Mouse (Mus musculus) hindbrain, embryonic 14.5 days (tissue): ENCODE data around the gene Disp1. TPM values are rescaled to one million over a fixed set of nuclear protein-coding genes. Genes with fewer than 3 reads are reported as not detected.

Source experiments
- ATAC-seq: fragments of 200-750 bp; cut with Nextera tagmentation; 2 replicates; pipeline ENCODE4 v1.8.0; 2017; ENCODE audit warnings: moderate number of reproducible peaks, mild to moderate bottlenecking, moderate TSS enrichment, moderate library complexity; ENCODE audit not compliant: low FRiP score
- DNase-seq: peaks from one replicate; pipeline ENCODE4 v3.0.0-alpha.2; 2015; ENCODE audit warnings: low spot score
- H3K27ac ChIP-seq: fragments of 300-500 bp; sonication (generic); 2 replicates; pipeline ENCODE4 v1.5.1; 2014; ENCODE audit warnings: mild to moderate bottlenecking, moderate library complexity
- H3K27me3 ChIP-seq: fragments of 300-500 bp; sonication (generic); 2 replicates; pipeline ENCODE4 v1.6.1; 2014; ENCODE audit warnings: mild to moderate bottlenecking, low read length, mixed read lengths; ENCODE audit not compliant: control insufficient read depth, insufficient read depth
- H3K36me3 ChIP-seq: fragments of 300-500 bp; sonication (generic); replicated peaks from 2 replicates; pipeline ENCODE4 v1.6.1; 2014; ENCODE audit not compliant: control insufficient read depth, insufficient read depth
- H3K4me1 ChIP-seq: fragments of 300-500 bp; sonication (generic); replicated peaks from 2 replicates; pipeline ENCODE4 v1.6.1; 2014; ENCODE audit warnings: antibody characterized with exemption, low read length, mixed read lengths; ENCODE audit not compliant: control insufficient read depth, insufficient read depth
- H3K4me2 ChIP-seq: fragments of 300-500 bp; sonication (generic); replicated peaks from 2 replicates; pipeline ENCODE4 v1.6.1; 2014; ENCODE audit warnings: mild to moderate bottlenecking, moderate library complexity
- H3K4me3 ChIP-seq: fragments of 300-500 bp; sonication (generic); replicated peaks from 2 replicates; pipeline ENCODE4 v1.5.1; 2014; ENCODE audit warnings: mild to moderate bottlenecking, low read length
- H3K9ac ChIP-seq: fragments of 300-500 bp; sonication (generic); 2 replicates; pipeline ENCODE4 v1.6.1; 2014
- H3K9me3 ChIP-seq: fragments of 300-500 bp; sonication (generic); 2 replicates; pipeline ENCODE4 v1.6.1; 2016; ENCODE audit warnings: low read length; ENCODE audit not compliant: control insufficient read depth
- WGBS: fragments of 180-500 bp; shearing (Covaris S2); extraction: QIAGEN DNeasy Blood & Tissue Kit; methylation state at CpG from one replicate; pipeline ENCODE4 v1.1.7; 2014; 5-methylcytosine and 5-hydroxymethylcytosine counted together
- polyA plus RNA-seq: library from polyadenylated mRNA; unstranded; fragments of >200 nt; fragmentation: Nextera tagmentation; extraction: Ambion mirVana; gene quantifications from 2 replicates; pipeline ENCODE4 v1.2.1, GENCODE M21; 2014

The Disp1 gene
- polyA plus RNA-seq, 1 experiment from 2014 or later = 9.4 TPM

- Histone ChIP-seq H3K9me3 (no peaks in the 10 kb centered on the region), H3K4me2 (no peak overlapping the region), H3K36me3 (no peaks in the 10 kb centered on the region), H3K27me3 (peaks cover 11% of the 10 kb centered on the region), H3K4me3 (no peak overlapping the region), H3K27ac (peak overlapping the region; percentile 0; the same call in 1 of the 2 replicates), H3K9ac (no peak overlapping the region), H3K4me1 (peaks cover 28% of the 10 kb centered on the region)
- peak; percentile 68 for DNase-seq
- 36% methylated on average over 7 of the region's 7 CpGs for WGBS
- peak; percentile 45; the same call in 1 of the 2 replicates for ATAC-seq
Observed at GRCm38 (mm10) chr1:183047191-183047912, 174.0 kb downstream of the Disp1 start.

- Histone ChIP-seq H3K36me3 (no peaks in the 10 kb centered on the region), H3K27me3 (peaks cover 11% of the 10 kb centered on the region), H3K27ac (no peak overlapping the region; the same call in 1 of the 2 replicates), H3K9me3 (no peaks in the 10 kb centered on the region), H3K9ac (no peak overlapping the region), H3K4me2 (no peak overlapping the region), H3K4me1 (peaks cover 28% of the 10 kb centered on the region), H3K4me3 (no peak overlapping the region)
- DNase-seq (no peak), ATAC-seq (no peak)
- WGBS = 38% methylated on average over 12 of the region's 12 CpGs
Observed at GRCm38 (mm10) chr1:183046081-183046480, 175.2 kb downstream of the Disp1 start.

- 73% methylated on average over 13 of the region's 13 CpGs for WGBS
- no peak overlapping the region for H3K27ac ChIP-seq
- H3K9ac ChIP-seq = no peak overlapping the region
- H3K9me3 ChIP-seq = no peaks in the 10 kb centered on the region
- H3K36me3 ChIP-seq = no peaks in the 10 kb centered on the region
- H3K4me1 ChIP-seq = peaks cover 23% of the 10 kb centered on the region
- H3K4me2 ChIP-seq = no peak overlapping the region
- no peak for ATAC-seq
- H3K4me3 ChIP-seq = no peak overlapping the region
- peaks cover 11% of the 10 kb centered on the region for H3K27me3 ChIP-seq
- no peak for DNase-seq
Observed at GRCm38 (mm10) chr1:183043161-183043812, 178.0 kb downstream of the Disp1 start.

GRCm38 (mm10) chr1:183041703-183042102 lies 179.6 kb downstream of the Disp1 start:
- ATAC-seq = no peak
- Histone ChIP-seq H3K36me3 (no peaks in the 10 kb centered on the region), H3K4me2 (no peak overlapping the region), H3K9me3 (no peaks in the 10 kb centered on the region), H3K27ac (no peak overlapping the region), H3K9ac (no peak overlapping the region), H3K27me3 (peaks cover 11% of the 10 kb centered on the region), H3K4me1 (peaks cover 8% of the 10 kb centered on the region), H3K4me3 (no peak overlapping the region)
- 73% methylated on average over 6 of the region's 7 CpGs for WGBS
- no peak for DNase-seq

- DNase-seq = no peak
- WGBS = 81% methylated on average over 11 of the region's 11 CpGs
Observed at GRCm38 (mm10) chr1:183040847-183041382, 180.4 kb downstream of the Disp1 start.

DNA sequence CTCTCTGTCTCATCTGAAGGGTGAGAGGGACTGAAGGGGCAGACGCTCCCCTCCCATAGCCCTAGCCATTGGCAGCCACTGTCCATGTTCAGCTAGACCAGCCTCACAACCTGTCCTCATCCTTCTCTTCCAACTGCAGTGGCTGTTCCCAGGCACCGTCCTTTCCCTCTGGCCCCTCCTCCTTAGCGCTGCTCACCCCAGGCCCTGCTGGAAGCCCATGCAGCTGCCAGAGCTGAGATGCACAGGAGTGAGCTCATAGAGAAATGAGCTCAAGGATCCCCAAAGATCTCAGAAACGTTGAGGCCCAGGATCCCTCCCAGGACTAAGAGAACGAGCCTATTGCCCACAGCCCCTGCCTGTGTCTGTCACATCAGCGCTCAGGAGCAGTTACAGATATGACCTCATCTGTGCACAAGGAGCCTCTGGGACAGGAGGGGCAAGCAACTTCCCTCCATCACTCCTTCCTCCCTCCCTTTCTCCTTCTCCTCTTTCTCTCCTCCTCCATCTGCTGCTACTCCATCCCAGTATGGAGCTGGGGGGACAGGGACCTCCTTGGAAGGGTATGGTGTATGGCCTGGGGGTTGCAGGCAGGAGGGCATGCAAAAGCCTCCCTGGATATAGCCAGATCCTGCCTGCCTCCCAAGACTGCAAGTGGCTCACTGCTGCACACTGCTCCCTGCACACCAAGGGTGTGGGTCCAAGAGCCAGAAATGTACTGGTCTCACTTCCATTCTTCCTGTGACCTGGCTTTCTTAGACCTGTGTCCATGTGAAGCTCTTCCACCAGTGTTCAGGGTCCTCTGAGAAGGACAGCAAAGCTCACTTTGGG lies 181.2 kb downstream of the Disp1 start:
- Histone ChIP-seq H3K4me3 (no peak overlapping the region), H3K9ac (no peak overlapping the region), H3K27ac (no peak overlapping the region), H3K36me3 (no peaks in the 10 kb centered on the region), H3K27me3 (peaks cover 6% of the 10 kb centered on the region), H3K4me1 (no peaks in the 10 kb centered on the region), H3K9me3 (no peaks in the 10 kb centered on the region), H3K4me2 (no peak overlapping the region)
- ATAC-seq (no peak), DNase-seq (no peak)
- 47% methylated on average over 6 of the region's 6 CpGs for WGBS

More at GRCm38 (mm10) chr1:183040847-183041382, 180.4 kb downstream of the Disp1 start:
- H3K27me3 ChIP-seq = peaks cover 9% of the 10 kb centered on the region
- H3K9me3 ChIP-seq = no peaks in the 10 kb centered on the region
- no peak overlapping the region for H3K27ac ChIP-seq
- no peak for ATAC-seq
- H3K4me1 ChIP-seq = 0 out of 2 replicates have a peak, but pooled peaks cover under 1% of the 10 kb centered on the region
- H3K9ac ChIP-seq = no peak overlapping the region
- no peaks in the 10 kb centered on the region for H3K36me3 ChIP-seq
- no peak overlapping the region for H3K4me2 ChIP-seq
- H3K4me3 ChIP-seq = no peak overlapping the region

DNA sequence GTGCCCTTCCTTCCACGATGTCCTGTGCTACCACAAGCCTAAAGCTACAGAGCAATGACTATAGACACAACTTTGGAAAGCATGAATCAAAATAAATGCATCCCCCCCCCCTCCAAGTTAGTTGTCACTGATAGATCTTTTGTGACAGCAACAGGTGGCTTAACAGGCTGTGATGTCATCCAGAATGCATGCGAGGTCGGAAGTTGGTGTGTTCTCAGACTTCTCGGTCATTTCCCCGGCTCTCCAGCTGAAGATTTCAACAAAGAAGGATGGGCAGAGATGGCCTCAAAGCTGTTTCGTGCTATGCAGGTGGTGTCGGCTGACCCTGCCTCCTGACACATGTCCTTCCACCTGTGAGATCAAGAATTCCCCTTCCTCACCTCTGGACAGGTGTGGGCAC lies 181.9 kb downstream of the Disp1 start:
- Histone ChIP-seq H3K4me2 (no peak overlapping the region), H3K9me3 (no peaks in the 10 kb centered on the region), H3K4me1 (no peaks in the 10 kb centered on the region), H3K27me3 (peaks cover 5% of the 10 kb centered on the region), H3K36me3 (no peaks in the 10 kb centered on the region), H3K4me3 (no peak overlapping the region), H3K27ac (no peak overlapping the region), H3K9ac (no peak overlapping the region)
- ATAC-seq (no peak), DNase-seq (no peak)
- 90% methylated on average over 7 of the region's 7 CpGs for WGBS
